Mouse (Mus musculus) cortical plate, adult 2 months (tissue): Measurements from ENCODE around the gene Spock1. TPM values are rescaled to one million over a fixed set of nuclear protein-coding genes. Genes with fewer than 3 reads are reported as not detected.

ENCODE experiments used
- H3K27ac ChIP-seq: fragments of 200-500 bp; 2 replicates; pipeline ENCODE4 v1.5.1; 2012; ENCODE audit warnings: low read length, control low read depth, inconsistent platforms; ENCODE audit not compliant: insufficient read depth
- H3K4me1 ChIP-seq: fragments of 200-500 bp; 2 replicates; pipeline ENCODE4 v1.6.1; 2011; ENCODE audit warnings: low read length; ENCODE audit not compliant: control insufficient read depth, insufficient read depth
- H3K4me3 ChIP-seq: fragments of 200-500 bp; 2 replicates; pipeline ENCODE4 v1.5.1; 2011; ENCODE audit warnings: mild to moderate bottlenecking, low read length, control low read depth; ENCODE audit not compliant: insufficient read depth
- CTCF ChIP-seq: fragments of 200-500 bp; IDR thresholded peaks from 2 replicates; pipeline ENCODE4 v1.5.1; 2011; ENCODE audit warnings: mild to moderate bottlenecking, control low read depth, low read length; ENCODE audit not compliant: insufficient read depth; ENCODE audit errors: extremely low read depth
- POLR2A ChIP-seq: fragments of 200-500 bp; IDR thresholded peaks from 2 replicates; pipeline ENCODE4 v1.6.1; 2011; ENCODE audit warnings: mild to moderate bottlenecking, low read length, control low read depth; ENCODE audit not compliant: insufficient read depth; ENCODE audit errors: extremely low read depth
- polyA plus RNA-seq: library from polyadenylated mRNA; depleted of rRNA; stranded (reverse); fragments of >200 nt; gene quantifications from 2 replicates; pipeline ENCODE4 v1.2.3, GENCODE M21; 2012

Gene Spock1
- polyA plus RNA-seq, 1 experiment, result 125 TPM

DNA sequence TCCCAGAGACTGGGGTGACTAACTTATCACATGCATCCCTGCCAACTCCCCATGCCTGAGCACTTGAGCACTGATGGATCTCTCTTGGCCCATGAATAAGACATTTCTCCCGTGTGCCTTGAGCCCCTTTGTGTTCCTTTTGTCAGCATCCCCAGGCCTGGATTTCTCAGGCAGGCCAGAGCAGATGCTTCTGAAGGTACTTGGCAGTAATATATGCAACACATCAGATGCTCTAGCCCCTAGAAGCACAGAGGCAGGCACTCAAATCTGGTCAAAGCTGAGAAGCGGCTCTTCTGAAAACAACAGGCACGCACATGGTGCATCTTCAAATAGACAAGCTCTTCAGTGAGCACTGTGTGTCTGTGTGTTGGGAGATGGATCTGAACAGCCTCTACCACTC, 151.8 kb downstream of the Spock1 start:
- no peak overlapping the region for H3K4me3 ChIP-seq
- H3K4me1 ChIP-seq, result peaks cover 14% of the 10 kb centered on the region
- TF ChIP-seq POLR2A, result no peak
- no peak for TF ChIP-seq CTCF
- H3K27ac ChIP-seq, result no peak overlapping the region

DNA sequence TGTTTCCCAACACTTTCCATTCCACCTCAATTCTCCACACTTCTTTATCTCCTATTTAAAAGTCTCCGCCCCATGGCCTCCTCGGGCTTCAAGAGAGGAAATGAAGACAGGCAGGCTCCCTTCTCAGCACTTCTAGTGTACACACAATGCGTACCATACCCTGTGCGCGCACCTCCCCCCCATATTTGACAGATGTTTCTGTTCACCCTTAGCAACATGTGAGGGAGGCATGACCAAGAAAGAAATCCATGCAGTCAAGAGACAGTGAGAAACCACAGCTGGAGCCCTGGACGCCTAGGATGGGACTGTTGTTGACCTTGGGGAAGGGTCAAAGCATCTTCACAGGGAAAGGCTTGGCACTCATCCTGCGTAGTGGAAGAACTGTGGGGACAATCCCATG, 157.3 kb downstream of the Spock1 start:
- no peak for TF ChIP-seq CTCF
- TF ChIP-seq POLR2A, result no peak
- Histone ChIP-seq H3K4me1 (peaks cover 3% of the 10 kb centered on the region; the same call in 1 of the 2 replicates), H3K27ac (no peak overlapping the region), H3K4me3 (no peak overlapping the region)

DNA sequence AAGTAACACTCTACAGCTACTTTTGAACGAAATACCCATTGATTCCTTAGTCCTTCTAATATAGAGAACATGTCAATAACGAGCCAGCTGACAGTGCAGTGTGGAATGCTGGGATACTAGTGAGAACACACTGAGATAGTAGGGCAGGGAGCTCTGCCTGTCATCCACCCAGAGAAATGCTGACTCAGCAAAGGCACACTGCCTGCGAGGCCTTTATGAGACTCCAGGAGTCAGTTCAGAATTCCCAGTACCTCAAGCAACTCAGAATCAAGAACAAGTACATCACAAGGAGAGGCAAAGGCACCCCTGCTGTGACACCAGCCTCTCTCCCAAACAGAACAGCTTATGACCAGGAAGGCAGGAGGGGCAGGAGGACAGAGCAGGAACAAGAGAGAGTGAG, 163.5 kb downstream of the Spock1 start:
- no peak for TF ChIP-seq CTCF
- no peak for TF ChIP-seq POLR2A
- Histone ChIP-seq H3K27ac (no peak overlapping the region), H3K4me1 (peaks cover 2% of the 10 kb centered on the region; the same call in 1 of the 2 replicates), H3K4me3 (no peak overlapping the region)

DNA sequence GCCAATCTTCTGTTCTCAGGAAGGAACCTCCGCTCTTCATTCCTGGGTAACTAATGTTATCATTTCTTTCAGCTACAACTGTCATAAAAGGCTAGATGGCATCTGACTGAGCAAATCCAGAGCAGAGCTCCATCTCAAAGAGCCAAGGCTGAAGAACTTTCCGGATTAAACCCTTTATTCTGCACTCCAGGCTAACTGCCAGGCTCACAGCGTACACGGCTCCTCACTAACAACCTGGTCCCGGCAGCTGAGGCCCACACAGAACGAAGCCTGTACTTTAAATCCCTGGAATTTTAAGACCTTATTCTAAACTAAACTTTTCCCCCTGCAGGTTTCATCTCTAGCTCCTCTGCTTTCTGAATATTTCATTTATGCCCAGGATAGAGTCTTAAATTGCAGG, 166.9 kb downstream of the Spock1 start:
- no peak overlapping the region for H3K27ac ChIP-seq
- no peak overlapping the region for H3K4me3 ChIP-seq
- TF ChIP-seq CTCF (no peak), POLR2A (no peak)
- peaks cover 2% of the 10 kb centered on the region; the same call in 1 of the 2 replicates for H3K4me1 ChIP-seq

DNA sequence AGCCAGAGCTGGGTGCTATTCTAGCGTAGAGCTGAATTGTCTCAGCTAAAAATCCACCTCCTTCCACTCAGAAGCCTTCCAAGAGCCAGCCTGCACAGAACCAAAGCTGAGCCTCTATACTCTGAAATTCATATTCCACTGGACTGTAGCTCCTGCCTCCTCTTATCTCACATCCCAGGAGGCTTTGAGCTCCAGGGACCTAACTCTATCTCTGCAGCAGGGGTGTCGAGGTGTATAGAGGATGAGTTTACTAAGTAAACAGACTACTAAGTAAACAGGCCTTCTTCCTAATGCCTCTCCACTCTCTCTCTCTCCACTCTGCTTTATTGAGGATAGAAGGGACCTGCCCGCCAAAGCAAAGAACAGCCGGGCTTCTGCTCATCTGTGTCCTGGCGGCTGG, 167.7 kb downstream of the Spock1 start:
- Histone ChIP-seq H3K27ac (no peak overlapping the region), H3K4me1 (peaks cover 2% of the 10 kb centered on the region; the same call in 1 of the 2 replicates)
- TF ChIP-seq POLR2A, result no peak
- TF ChIP-seq CTCF, result no peak

DNA sequence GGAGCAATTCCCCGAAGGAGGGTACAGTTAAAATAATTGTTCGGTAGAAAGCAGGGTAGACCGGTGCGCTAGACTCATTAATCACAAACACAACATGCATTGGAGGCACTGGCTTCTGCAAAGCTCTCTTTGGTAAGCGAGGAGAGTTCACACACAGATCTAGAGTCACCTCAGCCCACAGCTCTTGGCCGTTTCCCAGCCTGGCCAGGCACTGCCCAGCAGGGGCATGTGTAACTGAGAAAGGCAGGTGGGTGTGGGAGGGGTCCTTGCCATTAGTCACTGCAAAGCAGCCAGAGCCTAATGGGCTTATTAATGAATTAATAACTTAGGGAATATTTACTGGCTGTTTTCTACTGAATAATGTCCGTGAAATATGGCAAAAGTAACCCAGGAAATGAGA, 172.1 kb downstream of the Spock1 start:
- Histone ChIP-seq H3K4me3 (no peak overlapping the region), H3K4me1 (peaks cover 1% of the 10 kb centered on the region; the same call in 1 of the 2 replicates), H3K27ac (no peak overlapping the region)
- TF ChIP-seq POLR2A, result no peak

More for the DNA sequence above, 167.7 kb downstream of the Spock1 start:
- H3K4me3 ChIP-seq, result no peak overlapping the region

DNA sequence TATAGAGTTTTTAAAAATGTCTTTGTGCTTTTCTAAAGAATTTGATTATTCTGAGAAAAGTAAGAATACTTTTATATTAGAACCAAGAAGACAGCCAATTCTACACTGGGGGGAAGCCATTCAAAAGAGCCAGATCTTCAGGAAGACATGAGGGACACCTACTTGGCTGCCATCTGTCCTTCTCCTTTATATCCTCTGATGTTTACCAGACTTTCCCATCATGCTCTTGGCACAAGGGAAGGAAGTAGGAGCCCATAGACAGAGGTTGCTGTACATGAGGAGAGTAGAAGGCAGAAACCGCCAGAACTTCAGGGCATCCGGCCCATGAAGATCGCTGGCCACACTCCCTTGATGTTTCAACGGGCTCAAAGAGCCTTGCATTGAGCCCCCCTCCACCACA, 173.6 kb downstream of the Spock1 start:
- peaks cover 1% of the 10 kb centered on the region; the same call in 1 of the 2 replicates for H3K4me1 ChIP-seq
- TF ChIP-seq CTCF, result no peak
- no peak overlapping the region for H3K4me3 ChIP-seq

DNA sequence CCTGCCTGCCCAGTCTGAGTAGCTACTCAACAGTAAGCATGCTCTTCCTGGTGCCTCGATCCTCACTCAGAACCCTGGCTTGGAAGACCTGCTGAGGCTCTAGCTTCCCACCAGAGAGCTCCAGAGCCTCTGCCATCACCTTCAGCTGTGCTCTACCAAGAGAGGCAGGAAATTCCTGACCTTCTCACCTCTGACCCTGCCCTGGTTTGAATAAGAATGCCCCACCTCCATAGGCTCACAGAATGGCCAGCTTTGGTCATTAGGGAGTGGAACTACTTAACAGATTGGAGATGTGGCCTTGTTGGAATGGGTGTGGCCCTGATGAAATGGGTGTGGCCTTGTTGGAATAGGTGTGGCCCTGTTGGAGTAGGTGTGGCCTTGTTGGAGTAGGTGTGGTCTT, 174.6 kb downstream of the Spock1 start:
- Histone ChIP-seq H3K4me3 (no peak overlapping the region), H3K27ac (no peak overlapping the region), H3K4me1 (peaks cover 1% of the 10 kb centered on the region; the same call in 1 of the 2 replicates)
- TF ChIP-seq CTCF (no peak), POLR2A (no peak)

More for the DNA sequence above, 173.6 kb downstream of the Spock1 start:
- no peak overlapping the region for H3K27ac ChIP-seq

- no peak overlapping the region for H3K27ac ChIP-seq
- TF ChIP-seq POLR2A, result no peak
- TF ChIP-seq CTCF, result no peak
- no peak overlapping the region for H3K4me3 ChIP-seq
- peaks cover 1% of the 10 kb centered on the region; the same call in 1 of the 2 replicates for H3K4me1 ChIP-seq
Observed at GRCm38 (mm10) chr13:57732251-57732650, 175.9 kb downstream of the Spock1 start.

- peaks cover under 1% of the 10 kb centered on the region; the same call in 1 of the 2 replicates for H3K4me1 ChIP-seq
- H3K27ac ChIP-seq, result no peak overlapping the region
- no peak for TF ChIP-seq POLR2A
- TF ChIP-seq CTCF, result no peak
- no peak overlapping the region for H3K4me3 ChIP-seq
Observed at GRCm38 (mm10) chr13:57727716-57728115, 180.4 kb downstream of the Spock1 start.

DNA sequence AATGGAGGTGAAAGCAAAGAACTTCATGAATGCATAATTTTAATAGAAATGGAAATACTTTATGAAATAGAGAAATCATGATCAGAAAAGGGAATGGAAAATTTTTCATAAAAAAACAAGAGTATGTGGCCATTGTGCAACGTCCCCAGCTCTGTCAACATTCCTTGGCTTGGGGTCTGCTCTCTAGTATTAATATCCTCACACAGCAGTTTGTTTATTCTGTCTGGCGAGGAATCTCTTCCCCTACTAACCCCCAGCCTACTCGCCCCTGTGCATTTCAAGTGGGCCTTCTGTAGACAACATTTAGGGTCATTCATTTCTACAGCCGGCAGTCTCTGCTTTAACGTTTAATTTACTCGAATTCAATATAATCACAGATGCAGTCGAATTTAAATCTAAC, 181.5 kb downstream of the Spock1 start:
- Histone ChIP-seq H3K4me3 (no peak overlapping the region), H3K4me1 (no peaks in the 10 kb centered on the region), H3K27ac (no peak overlapping the region)
- TF ChIP-seq CTCF, result no peak
- no peak for TF ChIP-seq POLR2A
